In the genomic region with DNA sequence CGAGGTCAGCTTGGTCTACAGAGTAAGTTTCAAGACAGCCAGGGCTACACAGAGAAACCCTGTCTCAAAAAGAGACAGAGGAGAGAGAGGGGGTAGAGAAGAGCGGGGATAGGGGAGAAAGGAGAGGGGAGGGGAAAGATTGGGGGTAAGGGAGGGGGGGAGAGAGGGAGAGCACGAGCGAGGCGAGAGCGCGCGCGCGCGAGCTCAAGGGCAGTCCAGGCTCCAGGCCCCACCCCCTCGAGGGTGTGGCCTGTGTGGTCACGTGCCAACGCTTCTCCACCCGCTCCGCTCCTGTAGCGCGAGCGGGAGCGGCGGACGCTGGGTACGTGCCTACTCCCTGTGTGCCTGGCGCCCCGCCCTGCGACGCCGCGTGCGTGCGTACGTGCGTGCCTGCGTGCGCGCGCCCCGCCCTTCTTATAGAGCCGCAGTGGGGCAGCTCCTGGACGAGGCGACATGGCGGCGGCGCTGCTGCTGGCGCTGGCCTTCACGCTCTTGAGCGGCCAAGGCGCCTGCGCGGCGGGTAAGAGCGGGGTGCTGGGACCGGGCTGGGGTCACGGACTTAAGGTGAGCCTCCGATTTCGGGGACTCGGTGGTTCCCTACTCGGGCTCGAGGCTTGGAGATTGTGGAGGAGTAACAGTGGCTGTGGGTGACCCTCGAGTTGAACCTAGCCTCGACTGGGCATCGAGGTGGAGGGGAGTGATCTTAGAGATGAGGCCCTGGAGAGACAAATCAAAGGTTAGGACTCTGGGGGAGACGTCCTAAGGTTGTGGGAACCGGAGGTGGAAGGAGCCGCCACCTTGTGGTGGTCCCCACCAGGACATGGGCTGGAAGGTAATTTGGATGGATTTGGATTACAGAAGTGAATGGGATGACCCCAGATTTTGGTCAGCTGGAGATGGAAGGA, we compare ENCODE assay signal across 7 mouse cellular contexts. TPM values are rescaled to one million over a fixed set of nuclear protein-coding genes. Genes with fewer than 3 reads are reported as not detected.
DNase-seq lines count a peak whose midpoint lies in the region; ATAC-seq lines count a peak whose summit lies in the region.

A gene (plus strand): TSS at position 427 of the 905 bp plus-strand sequence.

- DNase-seq in adrenal gland, adult 2 months, result peak; percentile 99
- DNase-seq in embryo, embryonic 11.5 days (ENCODE audit: low read depth, low spot score), result peak; percentile 100
- peak; percentile 98 to 99 for DNase-seq in gastrocnemius, postnatal 4 days (ENCODE audit: low spot score in 2 of 2)
- DNase-seq in left cerebral cortex, postnatal 36 days (ENCODE audit: low spot score in 2 of 2), result peak; percentile 99
- DNase-seq in midbrain, embryonic 11.5 days (ENCODE audit: low spot score, missing footprints), result peak; percentile 100
- DNase-seq in skeletal muscle tissue, adult 2 months (ENCODE audit: low read depth, low spot score), result peak; percentile 99

- peak; percentile 93 for ATAC-seq in intestine, embryonic 16.5 days
- peak; percentile 97 for ATAC-seq in midbrain, embryonic 11.5 days (ENCODE audit: low FRiP score)

- H3K36me3 ChIP-seq in intestine, embryonic 16.5 days (ENCODE audit: control insufficient read depth, insufficient read depth, low read length), result peaks cover 11% of the 10 kb centered on the region; the same call in 1 of the 2 replicates
- peaks cover 4% of the 10 kb centered on the region; the same call in 1 of the 2 replicates for H3K36me3 ChIP-seq in midbrain, embryonic 11.5 days (ENCODE audit: control insufficient read depth, insufficient read depth, low read length)

- intact Hi-C loops in left cerebral cortex, postnatal 36 days (cut with DNase I), result no loop called here

- peaks cover 53% of the 10 kb centered on the region for H3K4me1 ChIP-seq in intestine, embryonic 16.5 days (ENCODE audit: control insufficient read depth, insufficient read depth, low read length)
- H3K4me1 ChIP-seq in midbrain, embryonic 11.5 days (ENCODE audit: control insufficient read depth, insufficient read depth, low read length), result peaks cover 21% of the 10 kb centered on the region

- WGBS in intestine, embryonic 16.5 days, result under 1% methylated on average over 63 of the region's 65 CpGs
- WGBS in midbrain, embryonic 11.5 days, result 2% methylated on average over 47 of the region's 65 CpGs

- H3K4me2 ChIP-seq in intestine, embryonic 16.5 days (ENCODE audit: low read depth, low read length), result peak within 1 kb of the TSS; percentile 88
- H3K4me2 ChIP-seq in midbrain, embryonic 11.5 days, result peak within 1 kb of the TSS; percentile 99

- H3K27me3 ChIP-seq in intestine, embryonic 16.5 days (replicated peaks; ENCODE audit: control insufficient read depth, insufficient read depth, low read length), result no peaks in the 10 kb centered on the region
- no peaks in the 10 kb centered on the region for H3K27me3 ChIP-seq in midbrain, embryonic 11.5 days (ENCODE audit: control insufficient read depth, insufficient read depth, low read length)

- peak within 1 kb of the TSS; percentile 72 for H3K27ac ChIP-seq in intestine, embryonic 16.5 days (ENCODE audit: low read length)
- peak within 1 kb of the TSS; percentile 8; the same call in 1 of the 2 replicates for H3K27ac ChIP-seq in midbrain, embryonic 11.5 days (ENCODE audit: low read depth, low read length)

- H3K9me3 ChIP-seq in intestine, embryonic 16.5 days (ENCODE audit: control insufficient read depth, low read length), result no peaks in the 10 kb centered on the region
- H3K9me3 ChIP-seq in midbrain, embryonic 11.5 days (ENCODE audit: control insufficient read depth, low read length), result no peaks in the 10 kb centered on the region

- peak within 1 kb of the TSS; percentile 96 for H3K9ac ChIP-seq in intestine, embryonic 16.5 days (ENCODE audit: low read depth, low read length)
- peak within 1 kb of the TSS; percentile 72 for H3K9ac ChIP-seq in midbrain, embryonic 11.5 days (ENCODE audit: low read length)

- peak within 1 kb of the TSS; percentile 84 for H3K4me3 ChIP-seq in intestine, embryonic 16.5 days (ENCODE audit: low read length)
- peak within 1 kb of the TSS; percentile 52 for H3K4me3 ChIP-seq in midbrain, embryonic 11.5 days (ENCODE audit: low read depth, low read length)

RNA-seq across cellular contexts. Expression of the gene that starts here (rescaled TPM):
- 100 to 1,000 TPM; 588 to 674 TPM for total RNA-seq in adrenal gland, adult 2 months (2021)
- 314 and 321 TPM in 2 replicates for polyA plus RNA-seq in adrenal gland, adult 2 months (2012; rRNA removed)
- 100 to 1,000 TPM; 390 to 392 TPM for total RNA-seq in gastrocnemius, postnatal 4 days (2021)
- 1,158 and 1,189 TPM in 2 replicates for polyA plus RNA-seq in intestine, embryonic 16.5 days (2015; fragmentation: Nextera tagmentation; extraction: Ambion mirVana)
- 100 to 1,000 TPM; 593 to 646 TPM for total RNA-seq in left cerebral cortex, postnatal 36 days (2021)
- 576 and 580 TPM in 2 replicates for polyA plus RNA-seq in midbrain, embryonic 11.5 days (2014; fragmentation: Nextera tagmentation; extraction: Ambion mirVana)

Comparison
In these comparisons a context has a peak if more than half of its experiments do, and no peak if none do; other contexts are left out.
1. Peak in every context shown above with its lines: DNase-seq, ATAC-seq, H3K4me3 ChIP-seq and H3K27ac ChIP-seq.